Mouse (Mus musculus) heart, postnatal 0 days (tissue): ENCODE results near the gene Stambp.

Experiments
- CTCF ChIP-seq: IDR thresholded peaks from 2 replicates; pipeline ENCODE4 v1.5.1; 2016; ENCODE audit warnings: antibody characterized with exemption, control low read depth, low read depth
- EP300 ChIP-seq: IDR thresholded peaks from 2 replicates; pipeline ENCODE4 v1.6.1; 2016; ENCODE audit warnings: antibody characterized with exemption, low read depth

DNA sequence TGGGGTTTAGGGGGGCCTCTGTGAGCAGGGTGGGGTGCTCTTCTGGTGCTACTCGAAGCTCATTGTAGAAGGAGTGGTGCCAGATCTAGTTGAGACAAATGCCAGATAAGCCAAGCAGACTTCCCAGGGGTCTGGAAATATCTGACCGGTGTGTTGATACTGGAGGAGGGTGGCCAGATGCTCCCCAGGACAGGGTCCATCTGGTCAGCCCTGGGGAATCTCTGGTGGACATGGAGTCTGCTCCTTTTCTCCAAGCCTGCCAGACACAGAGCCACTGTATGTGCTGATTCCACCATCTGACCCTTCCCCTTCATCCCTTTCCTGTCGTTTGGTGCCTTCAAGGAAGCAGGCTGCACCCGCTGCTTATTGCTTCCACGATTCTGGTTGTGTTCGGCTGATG is 49.3 kb downstream of the Stambp start:
- no peak for TF ChIP-seq CTCF
- no peak for TF ChIP-seq EP300
